In the genomic region with DNA sequence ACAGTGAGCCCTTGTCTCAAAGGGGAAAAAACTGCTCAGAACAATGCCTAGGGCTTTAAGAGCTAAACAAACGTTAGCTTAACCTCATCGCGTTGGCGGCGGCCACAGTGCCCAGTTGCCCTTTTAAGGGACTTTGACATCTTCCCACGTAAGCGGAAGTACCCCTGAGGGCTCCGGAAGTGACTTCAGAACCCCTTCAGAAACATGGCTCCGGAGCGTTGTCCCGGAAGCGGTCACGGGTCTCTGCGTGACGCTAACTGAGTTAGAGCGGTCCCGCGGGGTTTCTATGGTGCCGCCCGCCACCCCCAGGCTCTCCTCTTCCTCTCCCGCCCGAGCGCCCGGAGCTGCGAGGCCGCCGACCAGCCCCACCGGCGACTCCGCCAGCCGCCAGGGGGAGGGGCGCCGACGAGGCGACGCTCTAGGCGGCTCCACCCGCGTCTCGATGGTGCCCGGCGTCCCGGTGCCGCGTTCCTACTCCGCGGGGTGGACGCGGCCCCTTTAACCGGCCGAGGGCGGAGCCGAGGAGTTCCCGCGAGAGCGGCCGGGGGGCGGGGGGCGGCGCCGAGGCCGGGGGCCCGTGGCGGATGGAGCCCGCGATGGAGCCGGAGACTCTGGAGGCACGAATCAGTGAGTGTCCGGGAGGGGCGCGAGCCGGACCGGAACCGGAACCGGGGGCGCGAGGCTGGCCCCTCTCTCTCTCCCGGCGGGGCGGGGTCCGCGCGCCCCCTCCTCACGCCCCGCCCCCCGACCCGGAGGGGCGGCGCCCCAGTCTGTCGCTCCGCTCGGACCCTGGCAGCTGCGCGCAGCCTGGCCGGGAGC, we compare ENCODE assay signal across 8 mouse cellular contexts. TPM values are rescaled to one million over a fixed set of nuclear protein-coding genes. Genes with fewer than 3 reads are reported as not detected.
DNase-seq lines count a peak whose midpoint lies in the region; ATAC-seq and TF ChIP-seq lines count a peak whose summit lies in the region.

Gene Gga1 (plus strand): TSS at position 200 of the 819 bp plus-strand sequence.

- no peaks in the 10 kb centered on the region for H3K9me3 ChIP-seq in kidney, embryonic 14.5 days (ENCODE audit: control insufficient read depth, low read length)
- no peaks in the 10 kb centered on the region for H3K9me3 ChIP-seq in limb, embryonic 15.5 days

- ATAC-seq in kidney, embryonic 14.5 days (ENCODE audit: low FRiP score, low TSS enrichment), result peak; percentile 91
- ATAC-seq in limb, embryonic 15.5 days (ENCODE audit: insufficient number of reproducible peaks, low FRiP score, low TSS enrichment, low read depth), result peak; percentile 87

- no peak for TF ChIP-seq POLR2A in bone marrow macrophage, adult 2 months (IDR thresholded peaks at IDR 0.05; ENCODE audit: borderline replicate concordance, low read depth, low read length)
- TF ChIP-seq POLR2A in embryonic fibroblast, embryonic 13.5 days (IDR thresholded peaks at IDR 0.05; ENCODE audit: low read depth, low read length), result peak; percentile 68

- H3K27me3 ChIP-seq in kidney, embryonic 14.5 days (ENCODE audit: control insufficient read depth, insufficient read depth, low read length), result no peaks in the 10 kb centered on the region
- no peaks in the 10 kb centered on the region for H3K27me3 ChIP-seq in limb, embryonic 15.5 days

- H3K4me1 ChIP-seq in bone marrow macrophage, adult 2 months (ENCODE audit: control insufficient read depth, insufficient read depth, low read length), result peaks cover 22% of the 10 kb centered on the region
- no peaks in the 10 kb centered on the region for H3K4me1 ChIP-seq in embryonic fibroblast, embryonic 13.5 days (ENCODE audit: control insufficient read depth, insufficient read depth, low read length)
- H3K4me1 ChIP-seq in kidney, embryonic 14.5 days (ENCODE audit: control insufficient read depth, insufficient read depth, low read length), result peaks cover 12% of the 10 kb centered on the region
- peaks cover 41% of the 10 kb centered on the region for H3K4me1 ChIP-seq in limb, embryonic 15.5 days

- peak within 1 kb of the TSS; percentile 92 for H3K4me2 ChIP-seq in kidney, embryonic 14.5 days (replicated peaks; ENCODE audit: low read depth, low read length)
- H3K4me2 ChIP-seq in limb, embryonic 15.5 days, result peak within 1 kb of the TSS; percentile 68

- peak within 1 kb of the TSS; percentile 90 for H3K27ac ChIP-seq in bone marrow macrophage, adult 2 months (ENCODE audit: insufficient read depth, low read depth, low read length)
- peak within 1 kb of the TSS; percentile 94 for H3K27ac ChIP-seq in embryonic fibroblast, embryonic 13.5 days (ENCODE audit: insufficient read depth, low read length)
- H3K27ac ChIP-seq in kidney, embryonic 14.5 days (ENCODE audit: low read depth, low read length), result peak within 1 kb of the TSS; percentile 99
- H3K27ac ChIP-seq in limb, embryonic 15.5 days, result peak within 1 kb of the TSS; percentile 100

- H3K36me3 ChIP-seq in kidney, embryonic 14.5 days (ENCODE audit: control insufficient read depth, insufficient read depth, low read length), result peaks cover 25% of the 10 kb centered on the region
- H3K36me3 ChIP-seq in limb, embryonic 15.5 days, result peaks cover 24% of the 10 kb centered on the region

- under 1% methylated on average over 66 of the region's 95 CpGs for WGBS in kidney, embryonic 14.5 days
- WGBS in limb, embryonic 15.5 days, result under 1% methylated on average over 81 of the region's 95 CpGs

- TF ChIP-seq CTCF in bone marrow macrophage, adult 2 months (IDR thresholded peaks at IDR 0.05; ENCODE audit: low read depth, low read length), result no peak
- no peak for TF ChIP-seq CTCF in embryonic fibroblast, embryonic 13.5 days (IDR thresholded peaks at IDR 0.05; ENCODE audit: borderline replicate concordance, insufficient read depth, low read length)

- DNase-seq in A20 (ENCODE audit: low read depth, low spot score), result peak; percentile 98
- DNase-seq in heart, adult 9 months (ENCODE audit: low spot score in 2 of 2), result peak; percentile 94 to 96
- peak; percentile 79 to 91 for DNase-seq in monocyte, adult 2 months (ENCODE audit: low read depth in 1 of 2, low spot score in 2 of 2)
- DNase-seq in spleen, postnatal 36 days (ENCODE audit: low spot score in 2 of 2), result peak; percentile 91 to 95

- peak within 1 kb of the TSS; percentile 65 for H3K4me3 ChIP-seq in bone marrow macrophage, adult 2 months (ENCODE audit: insufficient read depth, low read length)
- H3K4me3 ChIP-seq in embryonic fibroblast, embryonic 13.5 days (ENCODE audit: insufficient read depth, low read length), result peak within 1 kb of the TSS; percentile 62
- peak within 1 kb of the TSS; percentile 69 for H3K4me3 ChIP-seq in kidney, embryonic 14.5 days (ENCODE audit: low read length)
- H3K4me3 ChIP-seq in limb, embryonic 15.5 days, result peak within 1 kb of the TSS; percentile 73

- H3K9ac ChIP-seq in kidney, embryonic 14.5 days (ENCODE audit: low read depth, low read length), result peak within 1 kb of the TSS; percentile 89
- peak within 1 kb of the TSS; percentile 76 for H3K9ac ChIP-seq in limb, embryonic 15.5 days

RNA-seq across cellular contexts. Expression of gene Gga1, which starts in this region (rescaled TPM):
- 68.7 and 76.5 TPM in 2 replicates for polyA plus RNA-seq in bone marrow macrophage, adult 2 months (2012; ENCODE audit: insufficient read depth, insufficient read length, missing spikeins)
- polyA plus RNA-seq in embryonic fibroblast, embryonic 13.5 days (2011; ENCODE audit: insufficient read length, low read depth, missing spikeins), result 33.1 and 33.2 TPM in 2 replicates
- 33.9 and 44.8 TPM in 2 replicates for polyA plus RNA-seq in kidney, embryonic 14.5 days (2014; fragmentation: Nextera tagmentation; extraction: Ambion mirVana)
- 53.2 and 54.4 TPM in 2 replicates for polyA plus RNA-seq in limb, embryonic 15.5 days (2015; fragmentation: Nextera tagmentation; extraction: Ambion mirVana)

Comparison
In these comparisons a context has a peak if more than half of its experiments do, and no peak if none do; other contexts are left out.
1. Peak in every context shown above with its lines: DNase-seq, ATAC-seq, H3K4me3 ChIP-seq and H3K27ac ChIP-seq.